Mouse (Mus musculus) ES-Bruce4 (cell line): Measurements from ENCODE around the gene Maml3.

ENCODE experiments used
- CTCF ChIP-seq: IDR thresholded peaks from one replicate; pipeline ENCODE4 v1.8.1; 2011; ENCODE audit warnings: low read depth, low read length
- EP300 ChIP-seq: IDR thresholded peaks from 2 replicates; pipeline ENCODE4 v1.6.1; 2011; ENCODE audit warnings: low read depth, low read length; ENCODE audit not compliant: insufficient read depth
- POLR2A ChIP-seq: IDR thresholded peaks from one replicate; pipeline ENCODE4 v1.8.1; 2011; ENCODE audit warnings: low read length; ENCODE audit not compliant: insufficient read depth

DNA sequence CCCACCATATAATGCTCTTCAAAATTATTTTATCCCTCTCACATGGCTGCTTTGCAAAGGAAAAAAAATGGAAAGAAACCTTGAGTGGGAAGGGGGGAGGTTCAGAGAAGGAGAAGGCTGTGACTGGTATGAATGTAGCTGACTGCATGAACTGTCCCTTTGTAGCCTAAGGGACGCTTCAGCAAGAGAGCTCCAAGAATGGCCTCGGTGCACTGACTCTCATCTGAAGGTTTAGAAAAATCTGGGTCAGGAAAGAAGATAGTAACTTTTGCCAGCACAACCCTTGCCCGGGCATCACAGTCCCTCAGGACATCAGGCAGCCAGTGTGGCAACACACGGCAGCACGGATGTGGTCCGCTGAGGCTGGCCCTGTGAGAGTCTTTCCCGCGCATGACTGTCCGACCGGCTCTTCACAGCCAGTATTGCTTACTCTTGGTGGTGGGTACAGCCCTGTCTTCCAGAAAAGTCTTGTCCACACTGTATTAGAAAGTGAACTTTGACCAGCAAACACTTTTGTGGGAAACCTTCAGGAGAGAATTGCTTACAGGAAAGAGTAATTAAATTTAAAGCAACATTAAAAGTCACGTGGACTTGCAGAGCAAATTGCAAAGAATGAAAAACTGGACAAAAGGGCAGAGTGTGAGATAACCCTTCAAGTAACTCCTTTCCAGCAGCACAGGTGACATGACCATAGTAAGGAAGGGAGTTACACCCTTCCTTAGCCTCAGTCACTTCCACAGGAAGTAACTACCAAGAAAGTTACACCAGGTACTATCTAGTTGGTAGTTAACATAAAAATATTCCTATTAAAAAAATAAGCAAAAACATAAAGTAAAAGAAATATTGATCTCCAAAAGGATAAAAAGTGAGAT lies 42.3 kb downstream of the Maml3 start:
- TF ChIP-seq CTCF (no peak), POLR2A (no peak), EP300 (no peak)
